Mouse (Mus musculus) small intestine, adult 2 months (tissue): Measurements from ENCODE around the gene Ccer2. TPM values are rescaled to one million over a fixed set of nuclear protein-coding genes. Genes with fewer than 3 reads are reported as not detected.
A peak's percentile ranks its signal among the peaks of the same experiment; 100 is the strongest.

Source experiments
- H3K27ac ChIP-seq: fragments of 200-500 bp; 2 replicates; pipeline ENCODE4 v1.5.1; 2012; ENCODE audit warnings: low read depth, low read length, control low read depth, inconsistent platforms; ENCODE audit not compliant: insufficient read depth
- H3K27me3 ChIP-seq: fragments of 200-500 bp; 2 replicates; pipeline ENCODE4 v1.6.1; 2012; ENCODE audit warnings: mild to moderate bottlenecking, moderate library complexity, low read length, inconsistent platforms; ENCODE audit not compliant: control insufficient read depth, insufficient read depth
- H3K36me3 ChIP-seq: fragments of 200-500 bp; 2 replicates; pipeline ENCODE4 v1.6.1; 2012; ENCODE audit warnings: mild to moderate bottlenecking, low read length, control low read depth, inconsistent platforms; ENCODE audit not compliant: control insufficient read depth, insufficient read depth
- H3K4me1 ChIP-seq: fragments of 200-500 bp; 2 replicates; pipeline ENCODE4 v1.6.1; 2012; ENCODE audit warnings: low read length, inconsistent platforms, mixed read lengths; ENCODE audit not compliant: control insufficient read depth, insufficient read depth, insufficient read length
- H3K4me3 ChIP-seq: fragments of 200-500 bp; 2 replicates; pipeline ENCODE4 v1.5.1; 2012; ENCODE audit warnings: low read depth, mild to moderate bottlenecking, control low read depth, inconsistent platforms, low read length, moderate library complexity
- CTCF ChIP-seq: fragments of 200-500 bp; IDR thresholded peaks from 2 replicates; pipeline ENCODE4 v1.5.1; 2012; ENCODE audit warnings: low read depth, mild to moderate bottlenecking, control low read depth, inconsistent platforms, low read length, moderate library complexity, mixed read lengths; ENCODE audit not compliant: insufficient replicate concordance, insufficient read length; ENCODE audit errors: extremely low read depth
- POLR2A ChIP-seq: fragments of 200-500 bp; IDR thresholded peaks from 2 replicates; pipeline ENCODE4 v1.6.1; 2012; ENCODE audit warnings: low read depth, mild to moderate bottlenecking, control low read depth, inconsistent platforms, low read length, moderate library complexity
- WGBS: fragments of 180-500 bp; shearing (Covaris S2); methylation state at CpG from one replicate; pipeline ENCODE4 v1.1.7; 2018; 5-methylcytosine and 5-hydroxymethylcytosine counted together
- polyA plus RNA-seq: library from polyadenylated mRNA; depleted of rRNA; stranded (reverse); fragments of >200 nt; gene quantifications from 2 replicates; pipeline ENCODE4 v1.2.3, GENCODE M21; 2012

The Ccer2 gene
- polyA plus RNA-seq, 1 experiment: not detected

DNA sequence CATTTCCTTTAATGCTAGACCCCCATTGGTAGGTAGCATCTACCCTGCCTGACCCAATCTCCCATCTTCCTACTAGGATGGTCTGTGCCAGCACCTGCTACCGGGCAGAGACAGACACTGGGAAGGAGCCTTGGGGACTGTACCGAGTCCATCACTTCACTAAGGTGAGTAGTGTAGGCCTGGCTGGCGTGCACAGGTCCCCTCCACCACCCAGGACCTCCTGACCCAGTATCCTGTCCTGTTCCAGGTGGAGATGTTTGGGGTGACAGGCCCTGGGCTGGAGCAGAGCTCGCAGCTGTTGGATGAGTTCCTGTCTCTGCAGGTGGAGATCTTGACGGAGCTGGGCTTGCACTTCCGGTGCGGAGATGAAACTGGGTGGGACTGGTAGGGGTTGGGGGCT is 6.0 kb upstream of the Ccer2 start:
- Histone ChIP-seq H3K4me3 (no peak overlapping the region), H3K4me1 (no peaks in the 10 kb centered on the region), H3K36me3 (peaks cover 11% of the 10 kb centered on the region), H3K27ac (no peak overlapping the region), H3K27me3 (no peaks in the 10 kb centered on the region)
- WGBS: 95% methylated on average over 7 of the region's 7 CpGs
- TF ChIP-seq POLR2A (no peak), CTCF (no peak)

DNA sequence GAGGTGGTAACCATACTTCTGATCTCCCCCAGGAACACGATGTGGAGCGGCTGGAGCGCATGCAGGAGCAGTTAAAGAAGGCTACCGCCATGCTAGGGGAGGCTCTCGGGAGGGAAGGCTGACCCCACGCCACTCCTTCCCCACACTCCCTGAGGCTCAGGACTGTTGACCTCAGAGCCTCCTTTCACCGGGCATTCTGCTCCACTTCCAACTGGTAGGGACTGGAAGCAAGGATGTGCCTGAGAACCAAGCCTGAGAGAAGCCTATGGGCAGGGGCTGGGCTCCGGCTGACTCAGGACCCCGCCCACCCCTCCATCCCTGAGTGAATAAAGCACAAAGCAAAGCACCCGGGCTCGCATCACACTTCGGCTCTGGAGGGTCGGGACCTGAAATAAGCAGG is 2.6 kb downstream of the Ccer2 start:
- TF ChIP-seq CTCF: no peak
- no peak for TF ChIP-seq POLR2A
- H3K4me1 ChIP-seq: peaks cover 2% of the 10 kb centered on the region
- peaks cover 43% of the 10 kb centered on the region for H3K36me3 ChIP-seq
- H3K4me3 ChIP-seq: no peak overlapping the region
- peaks cover 6% of the 10 kb centered on the region for H3K27me3 ChIP-seq
- WGBS: 86% methylated on average over 13 of the region's 13 CpGs
- H3K27ac ChIP-seq: no peak overlapping the region

DNA sequence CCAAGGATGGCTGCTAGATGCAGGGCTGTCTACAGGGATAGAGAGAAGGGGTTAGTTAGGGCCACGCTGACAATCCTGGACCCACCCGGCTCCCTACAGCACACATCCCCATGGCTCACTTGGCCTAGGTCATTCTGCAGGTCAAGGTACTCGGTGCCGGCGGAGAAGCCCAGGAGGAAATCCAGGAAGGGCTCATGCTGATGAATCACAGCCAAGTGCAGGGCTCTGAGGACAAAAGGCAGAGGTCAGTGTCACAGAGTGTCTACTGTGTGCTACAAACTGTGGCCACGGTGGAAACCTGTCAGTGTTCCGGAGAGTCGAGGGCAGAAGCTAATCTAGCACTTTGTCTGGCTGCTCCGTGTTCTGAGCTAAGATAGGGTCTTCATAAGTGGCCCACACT is 5.9 kb downstream of the Ccer2 start:
- Histone ChIP-seq H3K27me3 (no peaks in the 10 kb centered on the region), H3K36me3 (peaks cover 43% of the 10 kb centered on the region), H3K27ac (no peak overlapping the region), H3K4me3 (no peak overlapping the region), H3K4me1 (peaks cover 12% of the 10 kb centered on the region)
- 76% methylated on average over 9 of the region's 9 CpGs for WGBS
- TF ChIP-seq CTCF (no peak), POLR2A (no peak)

DNA sequence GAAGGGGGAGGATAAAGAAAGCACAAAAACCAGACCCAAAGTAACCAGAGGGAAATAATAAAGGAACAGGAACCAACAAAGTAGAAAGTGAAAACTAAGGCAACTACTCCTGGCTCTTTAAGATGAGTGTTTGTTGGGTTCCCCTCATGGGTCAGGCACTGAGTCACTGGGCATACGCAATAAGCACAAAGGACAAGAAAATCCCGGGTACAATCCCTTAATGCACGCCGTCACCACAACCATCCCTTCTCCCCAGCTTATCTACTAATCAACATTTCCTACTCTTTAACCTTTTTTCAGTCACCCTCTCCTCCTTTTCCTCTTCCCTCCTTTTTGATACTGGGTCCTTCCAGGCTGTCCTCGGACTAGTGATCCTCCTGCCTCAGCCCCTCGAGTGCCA is 9.2 kb downstream of the Ccer2 start:
- TF ChIP-seq CTCF: no peak
- no peak for TF ChIP-seq POLR2A
- Histone ChIP-seq H3K4me1 (peaks cover 19% of the 10 kb centered on the region), H3K27me3 (no peaks in the 10 kb centered on the region), H3K27ac (no peak overlapping the region), H3K36me3 (peaks cover 24% of the 10 kb centered on the region), H3K4me3 (peak overlapping the region; percentile 92; the same call in 1 of the 2 replicates)
- WGBS: 62% methylated on average over 6 of the region's 6 CpGs

DNA sequence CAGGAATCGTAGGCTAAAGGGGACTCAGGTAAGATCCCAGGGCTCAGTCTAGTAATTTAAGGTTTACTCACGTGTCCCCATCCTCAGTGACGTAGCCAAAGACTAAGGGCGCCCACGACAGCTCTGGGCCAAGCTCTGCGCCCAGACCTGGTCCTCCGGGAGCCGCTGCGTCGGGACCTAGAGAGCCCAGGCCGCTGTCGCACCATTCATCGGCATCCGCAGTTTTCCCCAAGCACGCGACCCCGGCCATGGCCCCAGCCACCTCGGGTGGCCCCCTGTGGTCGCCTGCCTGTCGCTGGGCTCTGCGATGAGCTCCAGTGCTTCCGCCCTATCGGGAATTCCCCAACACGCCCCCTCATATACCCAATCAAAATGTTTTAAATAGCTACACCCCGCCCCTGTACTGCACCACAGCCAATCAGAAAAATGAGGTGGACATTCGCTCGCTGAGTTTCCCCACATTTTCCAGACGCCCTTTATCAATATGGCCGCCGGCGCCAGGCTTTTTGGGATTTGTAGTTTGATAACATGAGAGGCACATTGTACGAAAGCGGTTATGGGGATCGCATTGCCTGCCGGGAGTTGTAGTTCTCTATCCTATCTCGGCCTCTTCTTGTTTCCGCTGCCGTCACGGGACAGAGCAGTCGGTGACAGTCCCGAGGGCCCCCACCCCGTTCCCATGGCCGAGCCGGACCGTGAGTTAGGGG is 10.4 kb downstream of the Ccer2 start, which contains the start of gene Sirt2:
Sirt2 (plus strand) TSS at position 563 of the 707 bp plus-strand sequence.
- Histone ChIP-seq H3K4me3 (peak within 1 kb of the TSS; percentile 92), H3K27ac (peak within 1 kb of the TSS; percentile 18; the same call in 1 of the 2 replicates)
- under 1% methylated on average over 45 of the region's 45 CpGs for WGBS

DNA sequence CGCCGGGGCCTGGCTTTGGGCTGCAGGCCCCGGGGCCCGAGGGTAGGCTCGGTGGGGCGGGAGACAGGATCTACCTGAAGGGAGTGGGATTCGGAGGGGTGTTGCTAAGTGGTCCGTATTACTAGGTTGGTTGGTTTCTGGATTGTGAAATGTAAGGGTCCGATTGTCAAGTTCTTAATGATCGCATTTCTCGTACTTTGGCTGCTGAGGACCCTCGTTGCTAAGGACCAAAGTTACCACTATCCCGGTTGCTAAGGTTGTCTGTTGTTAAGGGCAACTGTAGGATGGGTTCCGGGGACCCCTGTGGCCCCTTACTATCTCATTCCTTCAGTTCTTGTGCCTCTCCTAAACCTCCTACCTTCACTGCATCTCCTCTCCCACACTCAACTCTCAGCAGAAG is 10.9 kb downstream of the Ccer2 start:
- no peaks in the 10 kb centered on the region for H3K27me3 ChIP-seq
- H3K4me3 ChIP-seq: peak overlapping the region; percentile 65
- TF ChIP-seq POLR2A: no peak
- no peak for TF ChIP-seq CTCF
- no peak overlapping the region for H3K27ac ChIP-seq
- H3K4me1 ChIP-seq: peaks cover 17% of the 10 kb centered on the region; the same call in 1 of the 2 replicates
- peaks cover 8% of the 10 kb centered on the region for H3K36me3 ChIP-seq
- WGBS: 2% methylated on average over 14 of the region's 14 CpGs

More for the DNA sequence above, 10.4 kb downstream of the Ccer2 start, which contains the start of gene Sirt2:
- peaks cover 14% of the 10 kb centered on the region for H3K36me3 ChIP-seq
- peaks cover 19% of the 10 kb centered on the region for H3K4me1 ChIP-seq
- no peaks in the 10 kb centered on the region for H3K27me3 ChIP-seq
- TF ChIP-seq CTCF (no peak), POLR2A (peak; percentile 67)

DNA sequence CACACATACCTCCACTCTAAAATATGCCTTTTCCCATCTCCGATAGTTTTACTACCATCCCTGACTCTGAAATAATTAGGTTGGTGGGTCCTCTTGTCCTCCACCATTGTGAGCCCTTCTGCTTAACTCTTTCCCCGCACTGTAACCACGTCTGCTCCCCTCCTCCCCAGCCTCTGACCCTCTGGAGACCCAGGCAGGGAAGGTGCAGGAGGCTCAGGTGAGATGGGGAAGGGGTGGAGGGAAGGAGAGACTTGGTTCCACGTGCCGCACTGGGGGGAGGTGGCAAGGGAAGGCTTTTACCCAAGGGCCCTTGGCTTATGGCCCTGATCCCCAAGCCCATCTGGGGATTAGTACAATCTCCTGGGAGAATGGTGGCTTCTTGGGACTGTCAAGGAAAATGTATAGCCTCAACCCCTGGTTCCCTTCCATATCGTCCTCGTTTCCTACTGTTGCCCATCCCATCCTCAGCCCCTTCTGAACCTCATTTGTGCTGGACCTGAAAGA is 11.5 kb downstream of the Ccer2 start, which contains the start of gene Nfkbib:
Nfkbib (minus strand) TSS at position 51 of the 504 bp plus-strand sequence.
- no peak for TF ChIP-seq POLR2A
- TF ChIP-seq CTCF: no peak
- peak within 1 kb of the TSS; percentile 92 for H3K4me3 ChIP-seq
- H3K36me3 ChIP-seq: peaks cover 5% of the 10 kb centered on the region
- H3K4me1 ChIP-seq: peaks cover 17% of the 10 kb centered on the region; the same call in 1 of the 2 replicates
- H3K27ac ChIP-seq: no peak within 1 kb of the TSS
- H3K27me3 ChIP-seq: no peaks in the 10 kb centered on the region
- 67% methylated on average over 7 of the region's 7 CpGs for WGBS
